Mouse (Mus musculus): Measurements from ENCODE around the gene Syne1.

- TF ChIP-seq CTCF (IDR thresholded peaks at IDR 0.05; ENCODE audit: low read depth, low read length) (no peak), POLR2A (IDR thresholded peaks at IDR 0.05; ENCODE audit: extremely low read depth, insufficient read depth, low read length) (no peak)
Measured at GRCm38 (mm10) chr10:5188890-5189289, 362.4 kb downstream of the Syne1 start.

All from liver, adult 2 months (tissue).